Mouse (Mus musculus): ENCODE data around the gene Zcchc8. TPM values are rescaled to one million over a fixed set of nuclear protein-coding genes. Genes with fewer than 3 reads are reported as not detected.

The Zcchc8 gene
- polyA plus RNA-seq, 1 experiment from 2014 or later = 27.0 TPM

DNA sequence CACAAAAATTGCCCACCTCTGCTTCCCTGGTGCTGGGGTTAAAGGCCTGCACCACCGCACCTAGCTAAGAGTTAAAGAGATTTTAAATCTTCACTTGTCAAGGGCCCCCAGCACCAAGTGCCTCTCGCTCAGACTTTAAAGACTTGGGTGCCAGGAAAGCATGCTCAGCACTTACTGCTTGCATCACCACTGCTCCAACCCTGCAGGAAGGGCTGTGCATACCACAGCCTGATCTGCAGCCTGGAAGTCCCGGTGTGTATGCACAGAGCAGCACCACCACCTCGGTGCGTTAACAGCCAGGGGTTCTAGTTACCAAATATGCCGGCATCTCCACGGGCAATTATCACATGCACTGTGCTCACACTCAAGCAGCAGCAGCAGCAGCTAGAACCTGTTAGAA, 63.2 kb downstream of the Zcchc8 start:
- H3K4me1 ChIP-seq (ENCODE audit: control insufficient read depth, low read depth, low read length) = peaks cover 14% of the 10 kb centered on the region
- ATAC-seq (ENCODE audit: low read depth) = no peak

DNA sequence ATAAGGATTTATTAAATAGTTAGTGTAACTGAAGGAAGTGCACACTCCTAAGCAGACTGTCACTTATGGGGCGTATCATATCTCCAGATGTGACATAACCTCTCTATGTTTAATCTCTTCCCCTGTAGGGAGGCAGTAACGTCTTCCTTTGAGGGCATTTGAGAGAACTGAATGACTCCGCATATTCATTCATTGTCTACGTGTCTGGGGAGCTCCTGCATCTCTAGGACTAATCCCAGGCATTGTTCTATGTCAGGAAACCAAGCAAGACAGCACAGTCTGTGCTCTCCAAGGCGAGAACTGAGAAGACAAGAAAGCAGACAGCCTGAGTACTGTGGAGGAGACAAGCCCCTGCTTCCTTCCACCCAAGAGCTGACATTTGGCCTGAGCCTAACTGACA, 66.0 kb downstream of the Zcchc8 start:
- WGBS (ENCODE audit: insufficient replicate concordance) = 24% methylated on average over 5 of the region's 5 CpGs
- Histone ChIP-seq H3K4me1 (ENCODE audit: control insufficient read depth, low read depth, low read length) (peaks cover 2% of the 10 kb centered on the region), H3K27me3 (ENCODE audit: control insufficient read depth, insufficient read depth, low read depth, low read length) (no peaks in the 10 kb centered on the region), H3K27ac (ENCODE audit: low read length) (no peak overlapping the region), H3K9me3 (replicated peaks; ENCODE audit: control insufficient read depth, low read length) (no peaks in the 10 kb centered on the region), H3K4me2 (ENCODE audit: low read depth, low read length) (no peak overlapping the region), H3K4me3 (ENCODE audit: low read depth, low read length) (no peak overlapping the region), H3K9ac (ENCODE audit: low read depth, low read length) (no peak overlapping the region), H3K36me3 (ENCODE audit: control insufficient read depth, insufficient read depth) (no peaks in the 10 kb centered on the region)
- peak; percentile 67 for ATAC-seq (ENCODE audit: low read depth)

More for the DNA sequence above, 63.2 kb downstream of the Zcchc8 start:
- Histone ChIP-seq H3K36me3 (ENCODE audit: control insufficient read depth, insufficient read depth) (no peaks in the 10 kb centered on the region), H3K27me3 (ENCODE audit: control insufficient read depth, insufficient read depth, low read depth, low read length) (no peaks in the 10 kb centered on the region), H3K27ac (ENCODE audit: low read length) (no peak overlapping the region), H3K4me3 (ENCODE audit: low read depth, low read length) (no peak overlapping the region), H3K4me2 (ENCODE audit: low read depth, low read length) (no peak overlapping the region), H3K9ac (ENCODE audit: low read depth, low read length) (no peak overlapping the region), H3K9me3 (replicated peaks; ENCODE audit: control insufficient read depth, low read length) (no peaks in the 10 kb centered on the region)
- WGBS (ENCODE audit: insufficient replicate concordance) = 24% methylated on average over 7 of the region's 7 CpGs

DNA sequence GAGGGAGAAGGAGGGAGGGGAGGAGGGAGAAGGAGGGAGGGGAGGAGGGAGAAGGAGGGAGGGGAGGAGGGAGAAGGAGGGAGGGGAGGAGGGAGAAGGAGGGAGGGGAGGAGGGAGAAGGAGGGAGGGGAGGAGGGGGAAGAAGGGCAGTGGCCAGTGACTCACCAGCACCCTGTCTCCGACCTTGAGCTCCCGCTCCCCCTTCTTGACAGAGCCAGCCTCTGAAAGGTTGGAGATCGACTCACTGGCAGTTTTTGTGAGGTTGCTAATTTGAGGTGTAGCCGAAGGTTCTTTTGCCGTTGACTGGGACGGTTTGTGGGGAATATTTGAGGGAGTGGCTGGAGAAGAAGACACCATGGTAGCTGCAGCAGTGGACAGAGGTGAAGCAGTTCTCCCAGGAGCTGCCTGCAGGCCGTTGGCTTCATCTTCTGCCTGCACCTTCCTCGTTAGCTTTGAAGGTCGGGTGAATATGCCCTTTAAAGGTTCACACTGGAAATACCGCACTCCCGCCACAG, 67.6 kb downstream of the Zcchc8 start:
- WGBS (ENCODE audit: insufficient replicate concordance) = 74% methylated on average over 11 of the region's 11 CpGs
- Histone ChIP-seq H3K27ac (ENCODE audit: low read length) (no peak overlapping the region), H3K36me3 (ENCODE audit: control insufficient read depth, insufficient read depth) (no peaks in the 10 kb centered on the region), H3K4me2 (ENCODE audit: low read depth, low read length) (no peak overlapping the region), H3K9me3 (replicated peaks; ENCODE audit: control insufficient read depth, low read length) (no peaks in the 10 kb centered on the region), H3K4me1 (ENCODE audit: control insufficient read depth, low read depth, low read length) (peaks cover 2% of the 10 kb centered on the region), H3K4me3 (ENCODE audit: low read depth, low read length) (no peak overlapping the region), H3K27me3 (ENCODE audit: control insufficient read depth, insufficient read depth, low read depth, low read length) (no peaks in the 10 kb centered on the region), H3K9ac (ENCODE audit: low read depth, low read length) (no peak overlapping the region)
- no peak for ATAC-seq (ENCODE audit: low read depth)

- Histone ChIP-seq H3K27me3 (ENCODE audit: control insufficient read depth, insufficient read depth, low read depth, low read length) (no peaks in the 10 kb centered on the region), H3K4me2 (ENCODE audit: low read depth, low read length) (no peak overlapping the region), H3K9ac (ENCODE audit: low read depth, low read length) (no peak overlapping the region), H3K4me3 (ENCODE audit: low read depth, low read length) (no peak overlapping the region), H3K9me3 (replicated peaks; ENCODE audit: control insufficient read depth, low read length) (no peaks in the 10 kb centered on the region), H3K27ac (ENCODE audit: low read length) (no peak overlapping the region), H3K36me3 (ENCODE audit: control insufficient read depth, insufficient read depth) (peaks cover 2% of the 10 kb centered on the region; the same call in 1 of the 2 replicates), H3K4me1 (ENCODE audit: control insufficient read depth, low read depth, low read length) (no peaks in the 10 kb centered on the region)
- ATAC-seq (ENCODE audit: low read depth) = no peak
- WGBS (ENCODE audit: insufficient replicate concordance) = 49% methylated on average over 2 of the region's 2 CpGs
Measured at GRCm38 (mm10) chr5:123650825-123651224, 70.1 kb downstream of the Zcchc8 start.

Other genes starting within 250 kb of the Zcchc8 start
- gene Lrrc43, start 231.8 kb downstream of the Zcchc8 start, polyA plus RNA-seq (2015; fragmentation: Nextera tagmentation; extraction: Ambion mirVana) = not detected in 2 replicates
- gene Il31, start 231.6 kb downstream of the Zcchc8 start, polyA plus RNA-seq (2015; fragmentation: Nextera tagmentation; extraction: Ambion mirVana) = not detected in 2 replicates
- gene B3gnt4, start 210.6 kb downstream of the Zcchc8 start, polyA plus RNA-seq (2015; fragmentation: Nextera tagmentation; extraction: Ambion mirVana) = 0.11 TPM in 1 of 2 replicates, not detected in the other
- 49.1 TPM in 2 replicates for gene Diablo, start 196.9 kb downstream of the Zcchc8 start, polyA plus RNA-seq (2015; fragmentation: Nextera tagmentation; extraction: Ambion mirVana)
- 0.06 and 0.28 TPM in 2 replicates for gene Gm49027, start 195.6 kb downstream of the Zcchc8 start, polyA plus RNA-seq (2015; fragmentation: Nextera tagmentation; extraction: Ambion mirVana)
- 19.6 and 20.0 TPM in 2 replicates for gene Vps33a, start 148.1 kb downstream of the Zcchc8 start, polyA plus RNA-seq (2015; fragmentation: Nextera tagmentation; extraction: Ambion mirVana)
- gene Clip1, start 36.5 kb downstream of the Zcchc8 start, polyA plus RNA-seq (2015; fragmentation: Nextera tagmentation; extraction: Ambion mirVana) = 10.7 and 11.0 TPM in 2 replicates
- gene Rsrc2, start 28.3 kb upstream of the Zcchc8 start, polyA plus RNA-seq (2015; fragmentation: Nextera tagmentation; extraction: Ambion mirVana) = 35.2 and 39.2 TPM in 2 replicates
- gene Kntc1, start 28.6 kb upstream of the Zcchc8 start, polyA plus RNA-seq (2015; fragmentation: Nextera tagmentation; extraction: Ambion mirVana) = 23.2 and 23.9 TPM in 2 replicates
- 0.28 and 0.45 TPM in 2 replicates for gene Hcar2, start 144.4 kb upstream of the Zcchc8 start, polyA plus RNA-seq (2015; fragmentation: Nextera tagmentation; extraction: Ambion mirVana)
- gene Hcar1, start 158.9 kb upstream of the Zcchc8 start, polyA plus RNA-seq (2015; fragmentation: Nextera tagmentation; extraction: Ambion mirVana) = 0.08 and 0.15 TPM in 2 replicates
- gene Denr, start 186.1 kb upstream of the Zcchc8 start, polyA plus RNA-seq (2015; fragmentation: Nextera tagmentation; extraction: Ambion mirVana) = 37.6 and 40.6 TPM in 2 replicates
- 1.3 and 1.7 TPM in 2 replicates for gene Gm43518, start 206.3 kb upstream of the Zcchc8 start, polyA plus RNA-seq (2015; fragmentation: Nextera tagmentation; extraction: Ambion mirVana)
- gene Ccdc62, start 209.6 kb upstream of the Zcchc8 start, polyA plus RNA-seq (2015; fragmentation: Nextera tagmentation; extraction: Ambion mirVana) = 2.2 and 2.4 TPM in 2 replicates

All from liver, embryonic 16.5 days (tissue).